Mouse (Mus musculus): ENCODE measurements around the gene Defb45. TPM values are rescaled to one million over a fixed set of nuclear protein-coding genes. Genes with fewer than 3 reads are reported as not detected.

Defb45 gene
- polyA plus RNA-seq (2016; fragmentation: Nextera tagmentation; extraction: Ambion mirVana) = not detected in 2 replicates

- H3K9me3 ChIP-seq = no peaks in the 10 kb centered on the region
- H3K27me3 ChIP-seq (replicated peaks; ENCODE audit: low read depth, poor library complexity, severe bottlenecking) = no peaks in the 10 kb centered on the region
- no peak for DNase-seq (ENCODE audit: low spot score)
- WGBS = 67% methylated on average over 7 of the region's 7 CpGs
- no peaks in the 10 kb centered on the region for H3K36me3 ChIP-seq (replicated peaks)
- no peak within 1 kb of the TSS for H3K27ac ChIP-seq (replicated peaks)
- H3K4me3 ChIP-seq = no peak within 1 kb of the TSS
- H3K4me1 ChIP-seq = no peaks in the 10 kb centered on the region
These were observed at the start of gene Defb45 for GRCm38 (mm10) chr2:152599299-152599698. Defb45 (minus strand) TSS chr2:152599399.

DNA sequence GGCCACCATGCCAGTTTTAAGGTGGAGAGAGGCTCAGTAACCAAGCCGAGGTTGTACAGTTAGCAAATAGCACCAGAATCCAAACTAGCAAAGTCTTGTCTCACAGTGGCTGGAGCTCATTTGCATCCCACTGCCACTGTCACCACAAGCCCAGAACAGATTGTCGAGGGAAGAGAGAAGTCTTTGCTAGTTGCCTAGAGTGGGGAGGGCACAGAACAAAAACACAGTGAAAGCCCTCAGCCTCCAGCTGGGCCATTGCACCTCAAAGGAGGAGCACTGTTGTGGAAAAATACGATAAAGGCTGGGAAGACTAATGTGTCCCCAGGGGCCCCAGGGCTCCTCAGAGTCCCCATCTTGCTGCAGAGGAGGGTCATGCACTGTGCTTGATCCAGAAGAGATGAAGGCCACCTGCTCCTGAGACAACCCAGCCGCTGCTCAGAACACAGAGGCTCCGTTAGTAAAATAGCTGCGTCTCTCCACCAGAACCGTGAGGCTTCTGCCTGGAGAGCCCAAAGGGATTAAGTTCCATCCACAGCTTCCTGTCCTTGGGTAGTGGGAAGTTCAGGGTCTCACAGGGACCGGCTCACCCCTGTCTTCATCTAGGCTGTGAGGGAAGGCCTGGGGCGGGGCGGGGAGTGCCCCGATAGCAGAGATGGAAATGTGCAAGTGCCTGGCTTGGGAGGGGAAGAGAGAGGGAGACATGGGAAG is 40.4 kb upstream of the Defb45 start:
- Histone ChIP-seq H3K36me3 (replicated peaks) (no peaks in the 10 kb centered on the region), H3K27me3 (replicated peaks; ENCODE audit: low read depth, poor library complexity, severe bottlenecking) (peaks cover 9% of the 10 kb centered on the region), H3K27ac (replicated peaks) (peak overlapping the region; percentile 55; the same call in 1 of the 2 replicates), H3K9me3 (no peaks in the 10 kb centered on the region), H3K4me1 (peaks cover 20% of the 10 kb centered on the region), H3K4me3 (no peak overlapping the region)
- DNase-seq (ENCODE audit: low spot score) = peak; percentile 20
- 22% methylated on average over 11 of the region's 11 CpGs for WGBS

- Histone ChIP-seq H3K9me3 (no peaks in the 10 kb centered on the region), H3K4me3 (no peak overlapping the region), H3K27ac (replicated peaks) (no peak overlapping the region), H3K4me1 (peaks cover 20% of the 10 kb centered on the region), H3K36me3 (replicated peaks) (no peaks in the 10 kb centered on the region), H3K27me3 (replicated peaks; ENCODE audit: low read depth, poor library complexity, severe bottlenecking) (peaks cover 13% of the 10 kb centered on the region)
- no peak for DNase-seq (ENCODE audit: low spot score)
- 67% methylated on average over 6 of the region's 6 CpGs for WGBS
These were observed 39.7 kb upstream of the Defb45 start for GRCm38 (mm10) chr2:152638865-152639264.

DNA sequence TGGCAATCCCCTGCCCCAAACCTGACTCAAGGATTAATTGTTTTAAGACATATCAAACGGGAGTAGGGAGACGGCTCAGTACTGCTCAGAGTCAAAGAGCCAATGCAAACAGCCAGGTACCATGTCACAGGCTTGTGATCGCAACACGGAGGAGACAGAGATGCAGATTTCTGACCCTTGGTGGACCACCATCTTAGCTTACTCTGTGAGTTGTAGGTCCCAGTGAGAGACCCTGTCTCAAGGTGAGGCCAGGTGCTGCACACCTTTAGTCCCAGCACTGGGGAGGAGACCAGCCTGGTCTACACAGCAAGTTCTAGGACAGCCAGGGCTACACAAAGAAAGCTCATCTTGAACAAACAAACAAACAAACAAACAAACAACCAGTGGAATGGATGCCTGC is 38.2 kb upstream of the Defb45 start:
- no peaks in the 10 kb centered on the region for H3K36me3 ChIP-seq (replicated peaks)
- H3K9me3 ChIP-seq = no peaks in the 10 kb centered on the region
- no peak overlapping the region for H3K4me3 ChIP-seq
- H3K27ac ChIP-seq (replicated peaks) = no peak overlapping the region
- H3K27me3 ChIP-seq (replicated peaks; ENCODE audit: low read depth, poor library complexity, severe bottlenecking) = peaks cover 26% of the 10 kb centered on the region
- H3K4me1 ChIP-seq = peaks cover 29% of the 10 kb centered on the region
- no peak for DNase-seq (ENCODE audit: low spot score)
- WGBS = 89% methylated on average over 4 of the region's 4 CpGs

DNA sequence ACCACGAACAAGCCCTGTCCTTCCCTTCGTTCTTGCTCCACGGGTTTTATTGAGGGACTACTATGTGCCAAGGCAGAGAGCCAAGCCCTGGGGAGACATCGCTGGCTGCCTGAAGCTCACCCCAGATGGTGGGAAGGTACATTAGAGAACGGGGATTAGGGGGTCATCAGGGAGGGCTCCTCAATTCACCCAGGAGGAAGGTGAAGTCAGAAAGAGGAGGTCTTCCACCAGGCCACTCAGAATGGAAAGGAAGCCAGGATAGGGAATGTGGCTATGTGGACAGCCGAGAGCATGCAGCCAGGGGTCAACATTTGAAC is 37.8 kb upstream of the Defb45 start:
- DNase-seq (ENCODE audit: low spot score) = no peak
- Histone ChIP-seq H3K27ac (replicated peaks) (no peak overlapping the region), H3K9me3 (no peaks in the 10 kb centered on the region), H3K4me1 (peaks cover 29% of the 10 kb centered on the region), H3K27me3 (replicated peaks; ENCODE audit: low read depth, poor library complexity, severe bottlenecking) (peaks cover 30% of the 10 kb centered on the region), H3K4me3 (no peak overlapping the region), H3K36me3 (replicated peaks) (no peaks in the 10 kb centered on the region)
- WGBS = 86% methylated on average over 6 of the region's 6 CpGs

GRCm38 (mm10) chr2:152636246-152637005 is 37.2 kb upstream of the Defb45 start:
- DNase-seq (ENCODE audit: low spot score) = no peak
- no peaks in the 10 kb centered on the region for H3K9me3 ChIP-seq
- 83% methylated on average over 23 of the region's 23 CpGs for WGBS

GRCm38 (mm10) chr2:152634311-152634710 is 35.1 kb upstream of the Defb45 start:
- no peak overlapping the region for H3K27ac ChIP-seq (replicated peaks)
- WGBS = 79% methylated on average over 29 of the region's 29 CpGs
- peaks cover 20% of the 10 kb centered on the region for H3K4me1 ChIP-seq
- H3K9me3 ChIP-seq = no peaks in the 10 kb centered on the region
- H3K27me3 ChIP-seq (replicated peaks; ENCODE audit: low read depth, poor library complexity, severe bottlenecking) = peaks cover 49% of the 10 kb centered on the region
- no peaks in the 10 kb centered on the region for H3K36me3 ChIP-seq (replicated peaks)
- no peak for DNase-seq (ENCODE audit: low spot score)
- no peak overlapping the region for H3K4me3 ChIP-seq

More at GRCm38 (mm10) chr2:152636246-152637005, 37.2 kb upstream of the Defb45 start:
- H3K27ac ChIP-seq (replicated peaks) = no peak overlapping the region
- H3K27me3 ChIP-seq (replicated peaks; ENCODE audit: low read depth, poor library complexity, severe bottlenecking) = peaks cover 34% of the 10 kb centered on the region
- peaks cover 29% of the 10 kb centered on the region for H3K4me1 ChIP-seq
- no peak overlapping the region for H3K4me3 ChIP-seq
- H3K36me3 ChIP-seq (replicated peaks) = no peaks in the 10 kb centered on the region

- H3K4me1 ChIP-seq = peaks cover 15% of the 10 kb centered on the region
- H3K27me3 ChIP-seq (replicated peaks; ENCODE audit: low read depth, poor library complexity, severe bottlenecking) = peaks cover 54% of the 10 kb centered on the region
- peak; percentile 31 for DNase-seq (ENCODE audit: low spot score)
- 48% methylated on average over 17 of the region's 17 CpGs for WGBS
- peak overlapping the region; percentile 25; the same call in 1 of the 2 replicates for H3K4me3 ChIP-seq
- H3K36me3 ChIP-seq (replicated peaks) = no peaks in the 10 kb centered on the region
- no peaks in the 10 kb centered on the region for H3K9me3 ChIP-seq
- H3K27ac ChIP-seq (replicated peaks) = no peak overlapping the region; the same call in 1 of the 2 replicates
These were observed 34.1 kb upstream of the Defb45 start for GRCm38 (mm10) chr2:152633334-152633733.

DNA sequence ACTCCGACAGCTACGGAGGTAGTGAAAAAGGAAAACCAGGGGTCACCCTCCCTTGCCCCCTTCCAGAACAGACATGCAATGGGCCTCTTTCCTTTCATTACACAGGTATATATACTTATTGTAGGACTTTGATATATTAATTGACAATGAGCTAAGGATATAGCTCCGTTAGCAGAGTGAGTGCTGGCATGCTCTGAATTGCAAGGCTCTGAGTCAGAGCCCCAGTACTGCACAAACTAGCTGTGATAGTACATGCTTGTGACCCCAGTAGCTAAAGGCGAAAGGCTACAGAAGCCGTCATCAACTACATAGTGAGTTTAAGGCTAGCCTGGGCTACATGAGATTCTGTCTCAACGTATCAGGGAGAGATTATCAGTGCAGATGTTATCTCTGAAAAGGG is 30.7 kb upstream of the Defb45 start:
- H3K27ac ChIP-seq (replicated peaks) = no peak overlapping the region
- 89% methylated on average over 6 of the region's 6 CpGs for WGBS
- no peak overlapping the region for H3K4me3 ChIP-seq
- peaks cover 88% of the 10 kb centered on the region for H3K27me3 ChIP-seq (replicated peaks; ENCODE audit: low read depth, poor library complexity, severe bottlenecking)
- H3K4me1 ChIP-seq = peaks cover 30% of the 10 kb centered on the region
- DNase-seq (ENCODE audit: low spot score) = no peak
- H3K9me3 ChIP-seq = no peaks in the 10 kb centered on the region
- H3K36me3 ChIP-seq (replicated peaks) = no peaks in the 10 kb centered on the region

GRCm38 (mm10) chr2:152629239-152629638 is 30.0 kb upstream of the Defb45 start:
- H3K4me3 ChIP-seq = no peak overlapping the region
- no peak overlapping the region for H3K27ac ChIP-seq (replicated peaks)
- 61% methylated on average over 3 of the region's 3 CpGs for WGBS
- H3K9me3 ChIP-seq = no peaks in the 10 kb centered on the region
- DNase-seq (ENCODE audit: low spot score) = no peak
- peaks cover 30% of the 10 kb centered on the region for H3K4me1 ChIP-seq
- H3K36me3 ChIP-seq (replicated peaks) = no peaks in the 10 kb centered on the region
- peaks cover 90% of the 10 kb centered on the region for H3K27me3 ChIP-seq (replicated peaks; ENCODE audit: low read depth, poor library complexity, severe bottlenecking)

DNA sequence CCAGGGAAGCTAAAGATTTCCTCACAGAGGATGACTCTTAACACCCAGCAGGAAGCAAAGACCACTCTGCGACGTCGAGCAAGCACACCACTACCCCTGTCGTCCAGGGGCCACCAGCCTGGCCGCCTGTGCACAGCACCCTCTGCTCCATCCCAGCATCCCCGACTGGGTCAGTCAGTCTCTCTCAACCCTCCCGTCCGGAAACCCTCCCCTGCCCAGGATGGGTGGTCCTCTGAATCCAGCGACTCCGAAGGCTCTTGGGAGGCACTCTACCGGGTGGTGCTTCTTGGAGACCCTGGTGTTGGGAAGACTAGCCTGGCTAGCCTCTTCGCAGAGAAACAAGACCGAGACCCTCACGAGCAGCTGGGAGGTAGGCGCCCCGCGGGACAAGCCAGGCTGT is 28.9 kb upstream of the Defb45 start:
- WGBS = 40% methylated on average over 17 of the region's 17 CpGs
- DNase-seq (ENCODE audit: low spot score) = no peak
- H3K9me3 ChIP-seq = no peaks in the 10 kb centered on the region
- H3K4me1 ChIP-seq = peaks cover 23% of the 10 kb centered on the region
- H3K36me3 ChIP-seq (replicated peaks) = no peaks in the 10 kb centered on the region
- H3K4me3 ChIP-seq = no peak overlapping the region
- H3K27me3 ChIP-seq (replicated peaks; ENCODE audit: low read depth, poor library complexity, severe bottlenecking) = peaks cover 86% of the 10 kb centered on the region
- no peak overlapping the region for H3K27ac ChIP-seq (replicated peaks)

DNA sequence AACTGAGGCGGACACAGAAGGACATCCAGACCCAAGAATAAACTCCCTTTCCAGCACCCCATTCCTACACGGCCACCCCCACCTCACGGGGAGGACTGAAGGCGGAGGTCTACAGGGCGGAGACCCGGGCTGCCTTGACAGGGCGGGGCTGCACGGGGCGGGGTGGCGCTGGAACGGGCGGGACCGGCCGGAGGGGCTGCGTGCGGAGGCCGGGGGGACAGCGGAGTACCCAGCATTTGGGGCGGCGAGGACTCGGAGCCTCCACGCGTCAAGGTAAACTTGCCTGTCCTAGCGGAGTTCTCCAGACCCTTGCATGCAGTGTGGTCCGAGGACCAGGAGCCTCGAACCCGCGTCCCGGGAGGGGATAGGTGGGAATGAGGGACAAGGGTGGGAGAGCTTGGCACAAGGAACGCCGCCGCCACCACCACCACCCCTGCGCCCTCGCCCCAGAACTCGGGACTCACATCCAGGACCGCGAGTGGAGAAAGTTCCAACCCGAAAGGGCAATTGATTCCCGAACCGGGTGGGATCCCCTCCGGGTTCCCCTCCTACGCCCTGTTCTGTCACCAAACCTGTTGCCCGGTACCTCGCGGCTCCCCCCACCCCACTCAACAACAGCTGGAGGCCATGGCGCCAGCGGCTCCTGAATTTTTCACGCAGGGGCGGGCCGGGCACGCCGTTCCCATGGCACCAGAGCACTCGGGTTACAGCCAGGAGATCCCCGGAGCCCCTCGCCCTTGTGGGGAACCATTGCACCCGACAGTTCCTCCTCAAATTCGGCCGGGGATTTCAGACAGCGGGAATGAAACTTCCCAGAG is 27.8 kb upstream of the Defb45 start, which contains the start of gene Rem1:
Gene Rem1 (plus strand): TSS at position 178 of the 818 bp plus-strand sequence.
- WGBS = 1% methylated on average over 59 of the region's 59 CpGs
- Histone ChIP-seq H3K9me3 (no peaks in the 10 kb centered on the region), H3K4me3 (peak within 1 kb of the TSS; percentile 60), H3K27me3 (replicated peaks; ENCODE audit: low read depth, poor library complexity, severe bottlenecking) (peaks cover 80% of the 10 kb centered on the region), H3K27ac (replicated peaks) (no peak within 1 kb of the TSS; the same call in 1 of the 2 replicates), H3K36me3 (replicated peaks) (no peaks in the 10 kb centered on the region), H3K4me1 (peaks cover 20% of the 10 kb centered on the region)
- DNase-seq (ENCODE audit: low spot score) = peak; percentile 70

Measured in embryonic facial prominence, embryonic 10.5 days (tissue).